Mouse (Mus musculus): ENCODE results near the gene Nfasc. TPM values are rescaled to one million over a fixed set of nuclear protein-coding genes. Genes with fewer than 3 reads are reported as not detected.

Gene Nfasc
- polyA plus RNA-seq (2012; ENCODE audit: low replicate concordance): 3.1 and 6.6 TPM in 2 replicates

DNA sequence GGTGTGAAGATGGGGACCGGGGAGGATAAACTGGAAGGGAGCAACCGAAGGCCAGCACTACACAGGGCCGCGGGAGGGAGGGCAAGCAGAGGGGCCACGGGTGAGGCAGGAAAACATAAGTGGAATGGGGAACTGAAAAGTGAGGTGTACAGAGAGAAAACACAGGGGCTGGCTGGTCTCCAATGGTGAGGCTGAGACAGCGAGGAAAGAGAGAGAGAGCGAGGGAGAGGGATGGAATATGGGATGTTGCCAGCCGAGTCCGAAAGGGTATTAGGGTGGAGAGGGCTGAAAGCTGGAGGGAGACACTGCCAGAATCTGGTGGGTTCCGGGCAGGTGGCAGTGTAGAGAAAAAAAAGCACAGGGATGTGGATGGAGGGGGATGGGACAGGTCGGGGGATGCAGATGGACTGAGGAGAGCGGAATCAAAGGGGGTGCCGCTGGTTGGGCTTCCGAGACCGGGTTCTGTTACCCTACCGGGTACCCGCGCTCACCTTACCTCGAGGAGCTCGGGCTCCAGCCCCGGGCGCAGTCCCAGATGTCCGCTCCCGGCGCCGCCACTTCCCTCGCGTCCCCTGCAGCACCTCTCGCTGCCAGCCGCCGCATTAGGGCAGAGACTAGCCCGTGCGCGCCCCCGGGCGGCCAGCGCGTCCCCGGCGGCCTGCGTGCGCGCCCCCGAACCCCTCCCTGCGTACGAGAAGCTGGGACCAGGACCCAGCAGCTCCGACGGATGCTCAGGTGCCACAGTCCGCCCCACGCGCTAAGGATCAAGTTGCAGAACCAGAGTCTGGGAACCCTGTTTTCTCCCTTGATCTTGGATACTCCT lies at the start of gene Nfasc:
Nfasc (minus strand) TSS at position 623 of the 823 bp plus-strand sequence.

DNA sequence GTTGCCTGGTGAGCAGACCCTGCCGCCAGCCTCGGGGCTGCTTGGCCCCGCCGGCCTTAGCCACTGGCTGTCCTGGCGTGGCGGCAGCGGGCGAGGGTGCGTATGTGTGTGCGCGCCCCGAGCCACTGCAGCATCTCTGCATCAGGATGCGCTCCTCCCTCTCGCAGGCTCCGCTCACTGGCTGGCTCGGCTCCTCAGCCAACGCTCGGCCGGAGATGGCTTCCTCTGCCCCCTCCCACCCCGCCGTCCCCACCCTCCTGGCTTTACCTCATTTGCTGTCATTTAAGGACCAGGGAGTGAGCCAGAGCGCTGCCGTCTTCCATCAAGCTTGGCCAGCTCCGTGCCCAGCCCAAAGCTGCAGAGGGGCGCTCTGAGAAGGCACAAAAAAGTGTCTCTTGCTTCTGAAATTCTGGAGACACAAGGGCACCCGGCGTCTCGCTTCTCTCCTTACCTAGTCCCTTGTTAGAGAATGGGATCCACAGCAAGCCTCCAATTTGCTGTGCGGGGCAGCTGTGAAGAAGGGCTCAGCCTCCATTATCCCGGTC lies 198.8 kb downstream of the Nfasc start, which contains the start of gene Cntn2:
Cntn2 (minus strand) TSS at position 495 of the 545 bp plus-strand sequence.

Other genes starting within 250 kb of the Nfasc start
- 0.77 and 1.3 TPM in 2 replicates for gene Tmem81, start 235.6 kb downstream of the Nfasc start, polyA plus RNA-seq (2012; ENCODE audit: low replicate concordance)
- 0.10 TPM in 1 of 2 replicates, not detected in the other for gene Cntn2, start 198.5 kb downstream of the Nfasc start, polyA plus RNA-seq (2012; ENCODE audit: low replicate concordance)
- gene Lrrn2, start 138.5 kb upstream of the Nfasc start, polyA plus RNA-seq (2012; ENCODE audit: low replicate concordance): 0.10 and 0.21 TPM in 2 replicates